Mouse (Mus musculus): ENCODE measurements around the gene Cnr2. TPM values are rescaled to one million over a fixed set of nuclear protein-coding genes. Genes with fewer than 3 reads are reported as not detected.
A peak's percentile ranks its signal among the peaks of the same experiment; 100 is the strongest.

The Cnr2 gene
- polyA plus RNA-seq, 1 experiment from 2014 or later: 0.38 TPM

DNA sequence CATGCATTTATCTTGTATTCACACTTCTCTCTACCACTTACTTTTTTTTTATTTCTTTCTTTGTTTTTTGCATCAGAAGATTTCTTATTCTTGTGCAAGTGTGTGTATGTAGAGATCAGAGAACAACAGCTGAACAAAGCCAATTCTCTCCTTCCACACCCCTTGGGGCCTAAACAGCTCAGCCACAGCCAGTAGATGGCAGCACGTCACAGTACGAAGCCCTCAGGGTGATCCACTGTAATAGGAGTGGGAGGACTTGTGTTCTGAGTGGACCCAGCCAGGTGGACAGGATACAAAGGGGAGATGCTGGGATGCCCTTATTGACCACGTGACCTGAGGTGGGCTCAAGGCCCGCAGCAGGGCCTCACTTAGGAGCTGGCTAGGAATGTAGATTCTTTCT is 5.3 kb upstream of the Cnr2 start:
- WGBS: 5% methylated on average over 4 of the region's 4 CpGs
- peak; percentile 81; the same call in 1 of the 2 replicates for ATAC-seq (ENCODE audit: insufficient number of reproducible peaks, insufficient read depth, low FRiP score, low read depth)
- Histone ChIP-seq H3K4me1 (ENCODE audit: control insufficient read depth, insufficient read depth, low read length) (no peaks in the 10 kb centered on the region), H3K27ac (ENCODE audit: low read length) (no peak overlapping the region), H3K9me3 (ENCODE audit: control insufficient read depth, low read depth, low read length) (no peaks in the 10 kb centered on the region), H3K36me3 (ENCODE audit: control insufficient read depth, insufficient read depth, low read length) (no peaks in the 10 kb centered on the region), H3K9ac (replicated peaks; ENCODE audit: low read depth, low read length) (no peak overlapping the region), H3K27me3 (ENCODE audit: control insufficient read depth, insufficient read depth, low read length) (no peaks in the 10 kb centered on the region), H3K4me3 (ENCODE audit: low read depth, low read length) (no peak overlapping the region), H3K4me2 (replicated peaks; ENCODE audit: low read depth, low read length) (no peak overlapping the region)

DNA sequence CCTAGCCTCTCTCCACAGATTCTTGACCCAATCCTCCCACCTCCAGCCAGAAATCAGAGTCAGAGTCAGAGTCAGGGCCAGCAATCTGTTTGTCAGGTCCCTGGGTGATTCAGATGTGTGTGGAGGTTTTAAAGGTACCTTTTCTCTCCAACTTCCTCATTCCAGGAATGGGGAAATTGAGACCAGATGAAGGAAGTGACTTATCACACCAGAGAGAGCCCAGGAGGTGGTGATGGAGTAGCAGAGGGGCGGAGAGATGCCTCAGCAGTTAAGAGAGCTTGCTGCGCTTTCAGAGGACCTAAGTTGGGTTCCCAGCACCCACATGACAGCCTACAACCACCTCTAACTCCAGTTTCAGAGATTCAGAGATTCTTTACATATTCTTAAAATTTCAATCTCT is 3.7 kb upstream of the Cnr2 start:
- H3K4me2 ChIP-seq (replicated peaks; ENCODE audit: low read depth, low read length): no peak overlapping the region
- H3K27ac ChIP-seq (ENCODE audit: low read length): no peak overlapping the region
- H3K9ac ChIP-seq (replicated peaks; ENCODE audit: low read depth, low read length): no peak overlapping the region
- no peak for ATAC-seq (ENCODE audit: insufficient number of reproducible peaks, insufficient read depth, low FRiP score, low read depth)
- no peaks in the 10 kb centered on the region for H3K27me3 ChIP-seq (ENCODE audit: control insufficient read depth, insufficient read depth, low read length)
- 90% methylated on average over 2 of the region's 2 CpGs for WGBS
- H3K4me3 ChIP-seq (ENCODE audit: low read depth, low read length): no peak overlapping the region
- no peaks in the 10 kb centered on the region for H3K9me3 ChIP-seq (ENCODE audit: control insufficient read depth, low read depth, low read length)
- no peaks in the 10 kb centered on the region for H3K36me3 ChIP-seq (ENCODE audit: control insufficient read depth, insufficient read depth, low read length)
- H3K4me1 ChIP-seq (ENCODE audit: control insufficient read depth, insufficient read depth, low read length): no peaks in the 10 kb centered on the region

DNA sequence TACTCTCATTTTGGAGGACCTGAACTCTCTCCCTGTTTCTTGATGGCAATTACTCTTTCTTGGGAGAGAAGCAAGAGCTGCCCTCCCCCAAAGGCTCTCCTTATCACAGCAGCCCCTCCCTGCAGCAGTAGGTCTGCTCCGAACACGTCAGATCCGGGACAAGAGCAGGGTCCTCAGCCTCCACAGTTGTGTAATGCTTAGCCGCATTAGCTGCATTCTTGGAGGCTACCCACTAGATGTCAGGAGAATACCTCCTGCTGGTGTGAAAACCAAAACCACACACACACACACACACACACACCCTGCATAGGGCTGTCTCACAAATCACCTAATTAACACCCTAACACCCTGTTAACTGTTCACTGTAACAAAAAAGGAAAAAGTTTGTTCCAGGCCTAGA is 2.3 kb upstream of the Cnr2 start:
- H3K4me3 ChIP-seq (ENCODE audit: low read depth, low read length): no peak overlapping the region
- 37% methylated on average over 4 of the region's 4 CpGs for WGBS
- H3K4me1 ChIP-seq (ENCODE audit: control insufficient read depth, insufficient read depth, low read length): no peaks in the 10 kb centered on the region
- H3K4me2 ChIP-seq (replicated peaks; ENCODE audit: low read depth, low read length): no peak overlapping the region
- H3K36me3 ChIP-seq (ENCODE audit: control insufficient read depth, insufficient read depth, low read length): no peaks in the 10 kb centered on the region
- no peaks in the 10 kb centered on the region for H3K9me3 ChIP-seq (ENCODE audit: control insufficient read depth, low read depth, low read length)
- no peaks in the 10 kb centered on the region for H3K27me3 ChIP-seq (ENCODE audit: control insufficient read depth, insufficient read depth, low read length)
- no peak for ATAC-seq (ENCODE audit: insufficient number of reproducible peaks, insufficient read depth, low FRiP score, low read depth)
- H3K27ac ChIP-seq (ENCODE audit: low read length): no peak overlapping the region
- H3K9ac ChIP-seq (replicated peaks; ENCODE audit: low read depth, low read length): no peak overlapping the region

GRCm38 (mm10) chr4:135896157-135896556 is 963 bp downstream of the Cnr2 start:
- no peaks in the 10 kb centered on the region for H3K36me3 ChIP-seq (ENCODE audit: control insufficient read depth, insufficient read depth, low read length)
- H3K9ac ChIP-seq (replicated peaks; ENCODE audit: low read depth, low read length): no peak overlapping the region
- no peaks in the 10 kb centered on the region for H3K4me1 ChIP-seq (ENCODE audit: control insufficient read depth, insufficient read depth, low read length)
- H3K27me3 ChIP-seq (ENCODE audit: control insufficient read depth, insufficient read depth, low read length): no peaks in the 10 kb centered on the region
- H3K4me2 ChIP-seq (replicated peaks; ENCODE audit: low read depth, low read length): no peak overlapping the region
- no peak for ATAC-seq (ENCODE audit: insufficient number of reproducible peaks, insufficient read depth, low FRiP score, low read depth)
- H3K27ac ChIP-seq (ENCODE audit: low read length): no peak overlapping the region
- H3K4me3 ChIP-seq (ENCODE audit: low read depth, low read length): no peak overlapping the region
- WGBS: 76% methylated on average over 6 of the region's 6 CpGs
- H3K9me3 ChIP-seq (ENCODE audit: control insufficient read depth, low read depth, low read length): no peaks in the 10 kb centered on the region

GRCm38 (mm10) chr4:135898380-135899049 is 3.3 kb downstream of the Cnr2 start:
- 0 out of 2 replicates have a peak, but pooled peaks have one; percentile 53 for ATAC-seq (ENCODE audit: insufficient number of reproducible peaks, insufficient read depth, low FRiP score, low read depth)
- no peaks in the 10 kb centered on the region for H3K4me1 ChIP-seq (ENCODE audit: control insufficient read depth, insufficient read depth, low read length)
- H3K4me2 ChIP-seq (replicated peaks; ENCODE audit: low read depth, low read length): no peak overlapping the region
- H3K9me3 ChIP-seq (ENCODE audit: control insufficient read depth, low read depth, low read length): no peaks in the 10 kb centered on the region
- H3K36me3 ChIP-seq (ENCODE audit: control insufficient read depth, insufficient read depth, low read length): no peaks in the 10 kb centered on the region
- H3K27me3 ChIP-seq (ENCODE audit: control insufficient read depth, insufficient read depth, low read length): no peaks in the 10 kb centered on the region
- no peak overlapping the region for H3K27ac ChIP-seq (ENCODE audit: low read length)
- no peak overlapping the region for H3K4me3 ChIP-seq (ENCODE audit: low read depth, low read length)
- no peak overlapping the region for H3K9ac ChIP-seq (replicated peaks; ENCODE audit: low read depth, low read length)
- WGBS: 63% methylated on average over 8 of the region's 9 CpGs

GRCm38 (mm10) chr4:135899050-135899448 is 3.9 kb downstream of the Cnr2 start:
- no peaks in the 10 kb centered on the region for H3K27me3 ChIP-seq (ENCODE audit: control insufficient read depth, insufficient read depth, low read length)
- no peak overlapping the region for H3K27ac ChIP-seq (ENCODE audit: low read length)
- no peak overlapping the region for H3K4me2 ChIP-seq (replicated peaks; ENCODE audit: low read depth, low read length)
- no peaks in the 10 kb centered on the region for H3K4me1 ChIP-seq (ENCODE audit: control insufficient read depth, insufficient read depth, low read length)
- no peak overlapping the region for H3K4me3 ChIP-seq (ENCODE audit: low read depth, low read length)
- H3K9ac ChIP-seq (replicated peaks; ENCODE audit: low read depth, low read length): no peak overlapping the region
- 79% methylated on average over 7 of the region's 7 CpGs for WGBS
- H3K9me3 ChIP-seq (ENCODE audit: control insufficient read depth, low read depth, low read length): no peaks in the 10 kb centered on the region
- ATAC-seq (ENCODE audit: insufficient number of reproducible peaks, insufficient read depth, low FRiP score, low read depth): no peak
- H3K36me3 ChIP-seq (ENCODE audit: control insufficient read depth, insufficient read depth, low read length): no peaks in the 10 kb centered on the region

DNA sequence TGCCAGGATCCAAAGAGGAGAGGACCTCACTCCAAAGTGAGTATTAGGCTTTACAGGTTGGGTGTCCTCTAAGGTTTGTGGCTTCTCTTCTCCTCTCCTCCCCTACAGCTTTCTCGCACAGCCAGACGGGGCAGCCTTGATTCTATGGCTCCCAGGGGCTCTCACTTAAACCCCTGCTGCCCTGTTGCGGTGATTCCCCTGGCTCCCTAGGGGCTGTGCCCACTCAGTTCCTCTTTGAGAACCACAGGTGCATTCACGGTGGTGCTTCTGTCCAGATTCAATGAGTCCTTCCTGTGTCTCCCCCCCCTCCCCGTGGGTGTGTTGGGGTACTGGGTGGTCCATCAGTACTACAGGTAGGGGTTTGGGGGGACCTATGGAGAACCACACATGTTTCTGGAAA is 4.8 kb downstream of the Cnr2 start:
- ATAC-seq (ENCODE audit: insufficient number of reproducible peaks, insufficient read depth, low FRiP score, low read depth): no peak
- Histone ChIP-seq H3K4me1 (ENCODE audit: control insufficient read depth, insufficient read depth, low read length) (no peaks in the 10 kb centered on the region), H3K36me3 (ENCODE audit: control insufficient read depth, insufficient read depth, low read length) (no peaks in the 10 kb centered on the region), H3K27me3 (ENCODE audit: control insufficient read depth, insufficient read depth, low read length) (no peaks in the 10 kb centered on the region), H3K9ac (replicated peaks; ENCODE audit: low read depth, low read length) (no peak overlapping the region), H3K27ac (ENCODE audit: low read length) (no peak overlapping the region), H3K4me3 (ENCODE audit: low read depth, low read length) (no peak overlapping the region), H3K9me3 (ENCODE audit: control insufficient read depth, low read depth, low read length) (no peaks in the 10 kb centered on the region), H3K4me2 (replicated peaks; ENCODE audit: low read depth, low read length) (no peak overlapping the region)
- 79% methylated on average over 5 of the region's 5 CpGs for WGBS

- Histone ChIP-seq H3K4me2 (replicated peaks; ENCODE audit: low read depth, low read length) (no peak overlapping the region), H3K27ac (ENCODE audit: low read length) (no peak overlapping the region), H3K36me3 (ENCODE audit: control insufficient read depth, insufficient read depth, low read length) (no peaks in the 10 kb centered on the region), H3K4me3 (ENCODE audit: low read depth, low read length) (no peak overlapping the region), H3K9ac (replicated peaks; ENCODE audit: low read depth, low read length) (no peak overlapping the region), H3K27me3 (ENCODE audit: control insufficient read depth, insufficient read depth, low read length) (no peaks in the 10 kb centered on the region), H3K4me1 (ENCODE audit: control insufficient read depth, insufficient read depth, low read length) (no peaks in the 10 kb centered on the region), H3K9me3 (ENCODE audit: control insufficient read depth, low read depth, low read length) (no peaks in the 10 kb centered on the region)
- no peak for ATAC-seq (ENCODE audit: insufficient number of reproducible peaks, insufficient read depth, low FRiP score, low read depth)
- WGBS: 91% methylated on average over 4 of the region's 4 CpGs
These were observed 7.5 kb downstream of the Cnr2 start for GRCm38 (mm10) chr4:135902606-135903242.

DNA sequence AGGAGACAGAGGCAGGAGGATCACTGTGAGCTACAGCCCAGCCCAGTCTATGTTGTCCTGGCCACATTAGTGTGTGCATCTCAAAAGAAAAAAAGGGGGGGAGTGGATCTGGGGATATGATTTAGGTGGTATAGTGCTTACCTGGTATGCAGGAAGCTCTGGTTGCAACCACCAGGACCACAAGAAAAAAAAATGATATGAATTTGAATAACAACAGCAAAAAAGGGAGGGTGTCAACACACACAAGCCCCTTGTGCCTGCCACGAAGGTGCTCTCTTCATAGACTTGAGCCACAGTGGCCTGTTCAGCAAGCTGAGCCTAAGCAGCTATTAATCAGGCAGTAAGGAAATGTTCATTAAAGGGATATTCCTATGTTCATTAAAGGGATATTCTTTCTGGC is 9.6 kb downstream of the Cnr2 start:
- ATAC-seq (ENCODE audit: insufficient number of reproducible peaks, insufficient read depth, low FRiP score, low read depth): no peak
- Histone ChIP-seq H3K9ac (replicated peaks; ENCODE audit: low read depth, low read length) (no peak overlapping the region), H3K9me3 (ENCODE audit: control insufficient read depth, low read depth, low read length) (no peaks in the 10 kb centered on the region), H3K4me1 (ENCODE audit: control insufficient read depth, insufficient read depth, low read length) (no peaks in the 10 kb centered on the region), H3K4me3 (ENCODE audit: low read depth, low read length) (no peak overlapping the region), H3K27ac (ENCODE audit: low read length) (no peak overlapping the region), H3K4me2 (replicated peaks; ENCODE audit: low read depth, low read length) (no peak overlapping the region), H3K27me3 (ENCODE audit: control insufficient read depth, insufficient read depth, low read length) (no peaks in the 10 kb centered on the region), H3K36me3 (ENCODE audit: control insufficient read depth, insufficient read depth, low read length) (no peaks in the 10 kb centered on the region)
- WGBS: 52% methylated on average over 1 of the region's 1 CpGs
